Mouse (Mus musculus) heart, postnatal 10 days (tissue): Measurements from ENCODE around the gene Fabp1. TPM values are rescaled to one million over a fixed set of nuclear protein-coding genes. Genes with fewer than 3 reads are reported as not detected.

Experiments
- total RNA-seq, 2 experiments: library from RNA; stranded (reverse); gene quantifications; 2 replicates each; pipeline ENCODE4 v1.2.3; 2021

The Fabp1 gene
- total RNA-seq, 2 experiments from 2014 or later = not detected

Other genes with a start within 250 kb of the Fabp1 start
- gene Foxi3, start 243.3 kb upstream of the Fabp1 start, total RNA-seq = not detected
- 1 to 10 TPM; 6.8 to 8.1 TPM for gene Thnsl2, start 55.4 kb upstream of the Fabp1 start, total RNA-seq
- 10 to 100 TPM; 51.0 to 55.9 TPM for gene Krcc1, start 71.8 kb downstream of the Fabp1 start, total RNA-seq
- 100 to 1,000 TPM; 361 to 384 TPM for gene Smyd1, start 122.4 kb downstream of the Fabp1 start, total RNA-seq
- under 1 TPM; 0.74 to 0.79 TPM for gene Cd8b1, start 123.0 kb downstream of the Fabp1 start, total RNA-seq
- 1 to 10 TPM in 1 of 2 experiments, under 1 TPM in 1; 0.60 to 2.6 TPM for gene Cd8a, start 173.6 kb downstream of the Fabp1 start, total RNA-seq
- gene Rmnd5a, start 240.8 kb downstream of the Fabp1 start, total RNA-seq = 10 to 100 TPM; 58.0 to 64.8 TPM